Mouse (Mus musculus) heart, postnatal 0 days (tissue): ENCODE data around the gene Camk2b. TPM values are rescaled to one million over a fixed set of nuclear protein-coding genes. Genes with fewer than 3 reads are reported as not detected.
"Not testable (repeated sequence)": the region's sequence is repeated elsewhere in the genome, so short reads cannot be mapped to it uniquely, and the experiment has no call there.

ENCODE experiments used
- ATAC-seq: fragments of 200-750 bp; cut with Nextera tagmentation; 2 replicates; pipeline ENCODE4 v1.8.0; 2017; ENCODE audit warnings: low read depth, moderate number of reproducible peaks, moderate library complexity; ENCODE audit not compliant: insufficient read depth
- DNase-seq: peaks from one replicate; pipeline ENCODE4 v3.0.0-alpha.2; 2016; ENCODE audit warnings: low spot score
- H3K27ac ChIP-seq: fragments of 300-500 bp; sonication (generic); 2 replicates; pipeline ENCODE4 v1.5.1; 2014; ENCODE audit warnings: low read depth, mild to moderate bottlenecking
- H3K27me3 ChIP-seq: fragments of 300-500 bp; sonication (generic); 2 replicates; pipeline ENCODE4 v1.6.1; 2014; ENCODE audit warnings: low read length, mixed read lengths; ENCODE audit not compliant: control insufficient read depth, insufficient read depth
- H3K36me3 ChIP-seq: fragments of 300-500 bp; sonication (generic); replicated peaks from 2 replicates; pipeline ENCODE4 v1.6.1; 2014; ENCODE audit warnings: low read length, mixed read lengths; ENCODE audit not compliant: control insufficient read depth, insufficient read depth
- H3K4me1 ChIP-seq: fragments of 300-500 bp; sonication (generic); 2 replicates; pipeline ENCODE4 v1.6.1; 2014; ENCODE audit warnings: antibody characterized with exemption; ENCODE audit not compliant: control insufficient read depth, insufficient read depth
- H3K4me2 ChIP-seq: fragments of 300-500 bp; sonication (generic); 2 replicates; pipeline ENCODE4 v1.6.1; 2014; ENCODE audit warnings: low read depth, mild to moderate bottlenecking, low read length, moderate library complexity
- H3K4me3 ChIP-seq: fragments of 300-500 bp; sonication (generic); 2 replicates; pipeline ENCODE4 v1.5.1; 2014; ENCODE audit warnings: low read depth, low read length
- H3K9ac ChIP-seq: fragments of 300-500 bp; sonication (generic); replicated peaks from 2 replicates; pipeline ENCODE4 v1.6.1; 2014; ENCODE audit warnings: low read depth, low read length, mixed read lengths
- H3K9me3 ChIP-seq: fragments of 300-500 bp; sonication (generic); replicated peaks from 2 replicates; pipeline ENCODE4 v1.6.1; 2016; ENCODE audit warnings: low read length; ENCODE audit not compliant: control insufficient read depth
- CTCF ChIP-seq: IDR thresholded peaks from 2 replicates; pipeline ENCODE4 v1.5.1; 2016; ENCODE audit warnings: antibody characterized with exemption, control low read depth, low read depth
- EP300 ChIP-seq: IDR thresholded peaks from 2 replicates; pipeline ENCODE4 v1.6.1; 2016; ENCODE audit warnings: antibody characterized with exemption, low read depth
- WGBS: fragments of 180-500 bp; shearing (Covaris S2); extraction: QIAGEN DNeasy Blood & Tissue Kit; methylation state at CpG from one replicate; pipeline ENCODE4 v1.1.7; 2014; 5-methylcytosine and 5-hydroxymethylcytosine counted together
- polyA plus RNA-seq: library from polyadenylated mRNA; unstranded; fragments of >200 nt; fragmentation: Nextera tagmentation; extraction: Ambion mirVana; gene quantifications from 2 replicates; pipeline ENCODE4 v1.2.1, GENCODE M21; 2015
- total RNA-seq: library from RNA; depleted of rRNA; stranded (reverse); fragments of >200 nt; gene quantifications from 2 replicates; pipeline ENCODE4 v1.2.3, GENCODE M21; 2014; ENCODE audit warnings: low replicate concordance

Camk2b gene
- total and polyA plus RNA-seq, 2 experiments from 2014 or later = 3.4 to 6.3 TPM

DNA sequence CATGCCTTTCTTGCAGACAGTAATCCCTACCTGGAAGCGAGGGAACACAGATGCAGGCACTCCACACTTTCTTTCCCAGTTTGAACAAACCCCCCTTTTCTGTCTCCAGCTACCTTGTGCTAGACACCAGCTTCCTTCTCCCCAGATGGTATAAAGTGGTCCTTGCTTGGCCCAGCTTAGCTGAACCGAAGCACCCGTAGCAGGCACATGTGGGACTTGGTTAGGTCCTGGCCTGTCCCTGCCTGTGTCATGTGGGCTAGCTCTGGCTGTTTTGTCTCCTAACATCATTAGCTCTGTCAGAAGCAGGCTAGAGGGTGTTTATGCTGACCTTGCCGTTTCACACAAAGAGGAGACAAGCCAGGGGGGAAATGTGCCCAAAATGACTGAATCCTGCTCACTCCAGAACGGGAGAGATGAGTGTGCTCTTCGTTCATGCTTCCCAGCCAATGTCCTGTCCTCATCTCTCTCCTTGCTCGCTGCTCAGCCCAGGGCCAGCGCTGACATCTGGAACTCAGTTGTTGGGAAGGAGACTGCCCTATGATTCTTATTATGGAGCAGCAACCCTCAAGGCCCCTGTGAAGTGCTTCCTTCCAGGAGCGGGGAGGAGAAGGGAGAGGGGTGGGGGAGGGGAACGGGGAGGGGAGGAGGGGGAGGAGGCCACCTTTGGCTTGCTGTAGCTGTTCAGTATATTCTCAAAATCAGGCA is 117.5 kb downstream of the Camk2b start:
- no peak overlapping the region for H3K9ac ChIP-seq
- TF ChIP-seq CTCF = no peak
- no peak for TF ChIP-seq EP300
- ATAC-seq (no peak), DNase-seq (no peak)
- H3K36me3 ChIP-seq = no peaks in the 10 kb centered on the region
- H3K27ac ChIP-seq = no peak overlapping the region
- no peaks in the 10 kb centered on the region for H3K27me3 ChIP-seq
- H3K4me1 ChIP-seq = peaks cover 18% of the 10 kb centered on the region
- no peaks in the 10 kb centered on the region for H3K9me3 ChIP-seq
- H3K4me3 ChIP-seq = no peak overlapping the region
- H3K4me2 ChIP-seq = no peak overlapping the region
- 58% methylated on average over 10 of the region's 10 CpGs for WGBS

DNA sequence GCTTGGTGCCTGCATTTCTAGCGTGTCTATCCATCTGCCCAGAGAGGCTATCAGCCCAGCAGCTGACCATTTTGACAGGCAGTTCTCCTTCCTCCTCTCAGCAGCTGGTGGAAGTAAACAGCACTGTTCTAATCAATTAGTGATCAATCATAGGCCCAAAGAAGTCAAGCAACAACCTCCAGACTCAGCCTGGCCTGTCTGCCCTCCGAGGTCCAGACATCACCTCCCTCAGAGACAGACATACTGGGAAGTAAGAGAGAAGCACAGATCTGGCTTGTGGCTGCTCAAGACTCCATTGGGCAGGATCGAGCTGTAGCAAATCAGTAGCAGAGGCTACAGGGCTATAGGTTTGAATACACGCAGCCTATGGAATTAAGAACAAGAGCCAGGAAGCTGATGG is 118.4 kb downstream of the Camk2b start:
- no peak for ATAC-seq
- Histone ChIP-seq H3K27me3 (no peaks in the 10 kb centered on the region), H3K36me3 (no peaks in the 10 kb centered on the region), H3K4me1 (peaks cover 15% of the 10 kb centered on the region), H3K9ac (no peak overlapping the region), H3K4me3 (no peak overlapping the region), H3K9me3 (no peaks in the 10 kb centered on the region), H3K4me2 (no peak overlapping the region), H3K27ac (no peak overlapping the region)
- no peak for DNase-seq
- no peak for TF ChIP-seq CTCF
- no peak for TF ChIP-seq EP300
- WGBS = 58% methylated on average over 4 of the region's 4 CpGs

DNA sequence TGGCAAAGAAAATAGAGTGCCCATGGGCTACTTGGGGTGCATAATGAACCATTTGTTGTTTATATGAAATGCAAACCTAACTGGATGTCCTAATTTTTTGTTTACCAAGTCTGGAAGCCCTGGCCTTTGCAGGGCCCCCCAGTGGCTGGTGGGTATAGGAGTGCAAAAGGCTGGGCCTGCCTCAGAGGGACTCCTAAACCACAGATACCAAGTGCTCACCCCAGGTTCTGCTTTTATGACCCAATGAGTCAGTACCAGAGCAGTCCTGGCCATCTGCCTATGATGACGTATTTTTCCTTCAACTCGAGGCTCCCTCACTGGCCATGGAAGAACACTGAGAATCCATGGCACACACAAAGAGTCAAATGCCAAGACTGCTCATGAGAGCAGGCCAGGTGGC is 121.1 kb downstream of the Camk2b start:
- H3K27ac ChIP-seq = no peak overlapping the region
- TF ChIP-seq CTCF = no peak
- TF ChIP-seq EP300 = no peak
- 72% methylated on average over 2 of the region's 2 CpGs for WGBS
- H3K9ac ChIP-seq = no peak overlapping the region
- no peaks in the 10 kb centered on the region for H3K36me3 ChIP-seq
- no peak overlapping the region for H3K4me3 ChIP-seq
- ATAC-seq = no peak
- no peaks in the 10 kb centered on the region for H3K27me3 ChIP-seq
- H3K4me2 ChIP-seq = no peak overlapping the region
- no peaks in the 10 kb centered on the region for H3K9me3 ChIP-seq
- H3K4me1 ChIP-seq = peaks cover 5% of the 10 kb centered on the region; the same call in 1 of the 2 replicates
- DNase-seq = no peak

DNA sequence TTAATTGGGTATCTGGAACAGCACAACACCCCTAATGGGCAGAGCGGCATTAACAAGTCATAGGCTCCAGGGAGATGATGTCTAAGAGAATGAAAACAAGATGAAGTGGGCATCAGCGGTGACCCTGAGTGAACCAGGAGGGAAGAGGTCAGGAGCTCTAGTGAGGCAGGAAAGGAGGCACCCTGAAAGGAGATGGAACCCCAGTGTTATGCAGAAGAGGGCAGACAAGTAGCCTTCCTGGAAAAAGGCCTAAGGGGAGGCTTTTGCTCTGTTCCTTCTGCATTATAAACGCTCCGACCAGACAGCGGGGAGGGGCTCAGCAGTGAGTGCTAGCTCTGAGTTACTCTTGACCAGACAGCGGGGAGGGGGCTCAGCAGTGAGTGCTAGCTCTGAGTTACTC is 123.2 kb downstream of the Camk2b start:
- WGBS = 79% methylated on average over 6 of the region's 6 CpGs
- no peak for DNase-seq

DNA sequence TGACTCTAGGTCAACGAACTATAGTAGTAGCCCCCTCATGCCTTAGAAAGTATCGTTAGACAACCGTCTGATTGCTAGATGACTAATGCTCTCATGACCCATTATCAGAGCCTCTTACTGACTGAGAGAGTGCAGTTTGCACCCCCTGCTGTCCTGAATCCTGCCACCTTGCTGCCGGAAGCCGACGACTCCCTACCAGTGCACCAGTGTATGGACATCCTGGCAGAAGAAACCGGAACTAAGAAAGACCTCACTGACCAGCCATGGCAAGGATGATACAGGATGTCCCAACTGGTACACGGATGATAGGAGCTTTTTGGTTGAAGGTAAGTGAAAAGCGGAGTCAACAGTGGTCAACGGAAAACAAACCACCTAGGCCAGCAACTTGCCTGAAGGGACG is 131.6 kb downstream of the Camk2b start:
- not testable (repeated sequence) for DNase-seq, H3K4me2 ChIP-seq, H3K9me3 ChIP-seq, H3K27ac ChIP-seq, H3K36me3 ChIP-seq, ATAC-seq, H3K27me3 ChIP-seq, H3K4me3 ChIP-seq, H3K9ac ChIP-seq, H3K4me1 ChIP-seq
- 84% methylated on average over 11 of the region's 11 CpGs for WGBS

More for the DNA sequence above, 123.2 kb downstream of the Camk2b start:
- Histone ChIP-seq H3K9me3 (no peaks in the 10 kb centered on the region), H3K4me1 (no peaks in the 10 kb centered on the region), H3K4me3 (no peak overlapping the region), H3K36me3 (no peaks in the 10 kb centered on the region), H3K4me2 (no peak overlapping the region), H3K9ac (no peak overlapping the region), H3K27ac (no peak overlapping the region), H3K27me3 (no peaks in the 10 kb centered on the region)
- ATAC-seq = no peak
- TF ChIP-seq CTCF (no peak), EP300 (no peak)

DNA sequence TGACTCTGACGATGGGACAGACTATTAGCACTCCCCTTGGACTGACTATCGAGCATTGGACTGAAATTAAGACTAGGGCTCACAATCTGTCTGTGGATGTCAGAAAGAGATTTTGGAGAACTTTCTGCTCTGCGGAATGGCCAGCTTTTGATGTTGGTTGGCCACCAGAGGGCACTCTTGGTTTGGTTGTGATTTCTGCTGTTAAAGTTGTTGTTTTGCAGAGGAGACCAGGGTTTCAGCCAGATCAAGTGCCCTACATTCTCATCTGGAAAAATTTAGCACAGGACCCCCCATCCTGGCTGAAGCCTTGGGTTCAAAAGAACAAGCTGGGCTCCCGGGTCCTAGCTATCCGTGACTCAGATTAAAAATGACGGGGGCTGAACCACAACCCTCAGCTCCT is 134.2 kb downstream of the Camk2b start:
- H3K4me3 ChIP-seq, H3K9ac ChIP-seq, DNase-seq, H3K36me3 ChIP-seq, H3K4me1 ChIP-seq, ATAC-seq, H3K27me3 ChIP-seq, H3K9me3 ChIP-seq, H3K27ac ChIP-seq, H3K4me2 ChIP-seq: not testable (repeated sequence)
- 92% methylated on average over 6 of the region's 6 CpGs for WGBS
